Mouse (Mus musculus) liver, embryonic 12.5 days (tissue): Measurements from ENCODE around the gene Gm12117. TPM values are rescaled to one million over a fixed set of nuclear protein-coding genes. Genes with fewer than 3 reads are reported as not detected.

Experiments used
- ATAC-seq: fragments of 200-750 bp; cut with Nextera tagmentation; 2 replicates; pipeline ENCODE4 v1.8.0; 2017; ENCODE audit warnings: moderate number of reproducible peaks, mild to moderate bottlenecking, moderate library complexity
- H3K27ac ChIP-seq: fragments of 300-500 bp; sonication (generic); 2 replicates; pipeline ENCODE4 v1.5.1; 2016; ENCODE audit warnings: mild to moderate bottlenecking
- H3K27me3 ChIP-seq: fragments of 300-500 bp; sonication (generic); replicated peaks from 2 replicates; pipeline ENCODE4 v1.6.1; 2016; ENCODE audit warnings: mild to moderate bottlenecking, moderate library complexity
- H3K36me3 ChIP-seq: fragments of 300-500 bp; sonication (generic); 2 replicates; pipeline ENCODE4 v1.6.1; 2016; ENCODE audit warnings: mild to moderate bottlenecking, moderate library complexity
- H3K4me1 ChIP-seq: fragments of 300-500 bp; sonication (generic); 2 replicates; pipeline ENCODE4 v1.6.1; 2016
- H3K4me2 ChIP-seq: fragments of 300-500 bp; sonication (generic); 2 replicates; pipeline ENCODE4 v1.6.1; 2016; ENCODE audit warnings: mild to moderate bottlenecking, moderate library complexity
- H3K4me3 ChIP-seq: fragments of 300-500 bp; sonication (generic); 2 replicates; pipeline ENCODE4 v1.5.1; 2016; ENCODE audit warnings: mild to moderate bottlenecking, moderate library complexity
- H3K9ac ChIP-seq: fragments of 300-500 bp; sonication (generic); 2 replicates; pipeline ENCODE4 v1.6.1; 2016; ENCODE audit warnings: mild to moderate bottlenecking, moderate library complexity
- H3K9me3 ChIP-seq: fragments of 300-500 bp; sonication (generic); replicated peaks from 2 replicates; pipeline ENCODE4 v1.6.1; 2016; ENCODE audit warnings: mild to moderate bottlenecking, moderate library complexity
- WGBS: fragments of 180-500 bp; shearing (Covaris S2); methylation state at CpG from one replicate; pipeline ENCODE4 v1.1.7; 2016; ENCODE audit not compliant: insufficient replicate concordance; 5-methylcytosine and 5-hydroxymethylcytosine counted together
- polyA plus RNA-seq: library from polyadenylated mRNA; unstranded; fragments of >200 nt; fragmentation: Nextera tagmentation; extraction: Ambion mirVana; gene quantifications from 2 replicates; pipeline ENCODE4 v1.2.1, GENCODE M21; 2016

Gene Gm12117
- polyA plus RNA-seq, result not detected in 2 replicates

DNA sequence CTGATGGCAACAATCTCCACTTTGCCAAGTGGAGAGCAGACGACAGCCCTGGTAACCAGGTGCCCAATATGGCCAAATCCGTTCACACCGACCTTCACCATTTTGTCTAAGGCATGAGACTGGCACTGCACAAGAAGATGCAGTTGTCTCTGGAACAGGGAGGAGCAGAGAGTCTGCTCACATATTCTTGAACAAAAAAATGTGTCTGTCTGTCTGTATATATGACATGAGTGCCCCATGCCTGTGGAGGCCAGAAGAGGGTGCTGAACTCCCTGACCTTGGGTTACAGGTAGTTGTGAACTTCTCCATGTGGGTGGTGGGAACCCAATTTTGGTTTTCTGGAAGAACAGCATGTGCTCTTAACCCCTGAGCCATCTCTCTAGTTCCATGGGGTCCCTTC, at the start of gene Gm12117:
TSS of gene Gm12117 (minus strand) at position 101 of the 400 bp plus-strand sequence.
- Histone ChIP-seq H3K9me3 (no peaks in the 10 kb centered on the region), H3K9ac (no peak within 1 kb of the TSS), H3K4me2 (no peak within 1 kb of the TSS), H3K27ac (no peak within 1 kb of the TSS), H3K4me3 (no peak within 1 kb of the TSS), H3K36me3 (no peaks in the 10 kb centered on the region), H3K27me3 (no peaks in the 10 kb centered on the region), H3K4me1 (no peaks in the 10 kb centered on the region)
- WGBS, result 85% methylated on average over 3 of the region's 3 CpGs
- no peak for ATAC-seq

DNA sequence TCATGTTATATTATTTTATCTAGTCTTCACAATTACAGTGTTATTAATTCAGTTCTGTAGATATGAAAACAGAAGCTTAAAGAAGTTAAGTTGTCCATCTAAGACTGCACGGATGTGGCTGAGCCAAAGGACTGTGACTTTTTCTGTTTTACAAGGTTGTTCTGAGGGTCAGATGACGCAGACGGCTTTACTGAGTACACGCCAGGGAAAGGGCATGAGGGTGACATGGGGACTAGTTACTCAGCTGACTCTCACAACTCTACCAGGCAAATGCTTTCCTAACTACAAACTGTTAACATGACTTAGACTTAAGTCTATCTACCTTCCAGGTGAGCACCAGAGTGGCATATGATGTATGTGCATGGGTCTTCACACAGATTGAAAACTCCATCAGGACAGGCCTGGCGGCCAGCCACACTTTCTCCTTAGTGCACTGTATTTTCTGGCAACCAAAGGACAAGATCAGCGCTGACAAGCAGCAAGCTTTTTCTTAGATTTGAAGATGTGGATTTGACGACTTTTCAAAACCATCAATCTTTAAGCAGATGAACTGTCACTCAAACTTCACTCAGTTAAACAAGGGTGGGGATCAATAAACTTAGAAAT, 42.6 kb upstream of the Gm12117 start:
- Histone ChIP-seq H3K27ac (no peak overlapping the region), H3K9me3 (no peaks in the 10 kb centered on the region), H3K9ac (no peak overlapping the region), H3K4me1 (no peaks in the 10 kb centered on the region), H3K27me3 (no peaks in the 10 kb centered on the region), H3K4me3 (no peak overlapping the region), H3K4me2 (no peak overlapping the region), H3K36me3 (no peaks in the 10 kb centered on the region)
- no peak for ATAC-seq
- WGBS, result 76% methylated on average over 7 of the region's 7 CpGs

DNA sequence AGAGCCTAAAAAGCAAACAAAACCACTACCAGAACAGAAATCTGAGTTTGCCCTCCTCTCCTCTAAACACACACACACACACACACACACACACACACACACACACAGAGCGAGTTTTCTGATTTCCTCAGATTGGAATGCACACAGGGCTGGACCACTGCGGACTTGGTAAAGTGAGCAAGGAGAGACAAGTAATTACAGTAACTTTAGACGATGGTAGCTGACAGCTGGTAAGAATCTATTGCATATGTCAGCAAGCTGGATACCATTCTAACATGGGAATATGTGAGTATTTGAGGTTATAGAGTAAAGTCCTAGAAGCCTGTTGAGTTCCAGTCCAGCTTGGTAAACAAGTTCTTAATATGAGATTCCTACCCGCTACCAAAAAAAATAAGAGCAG, 33.0 kb upstream of the Gm12117 start:
- Histone ChIP-seq H3K9ac (no peak overlapping the region), H3K9me3 (no peaks in the 10 kb centered on the region), H3K36me3 (no peaks in the 10 kb centered on the region), H3K27ac (no peak overlapping the region), H3K4me1 (no peaks in the 10 kb centered on the region), H3K4me3 (no peak overlapping the region), H3K4me2 (no peak overlapping the region), H3K27me3 (no peaks in the 10 kb centered on the region)
- no peak for ATAC-seq
- WGBS, result 64% methylated on average over 4 of the region's 4 CpGs

DNA sequence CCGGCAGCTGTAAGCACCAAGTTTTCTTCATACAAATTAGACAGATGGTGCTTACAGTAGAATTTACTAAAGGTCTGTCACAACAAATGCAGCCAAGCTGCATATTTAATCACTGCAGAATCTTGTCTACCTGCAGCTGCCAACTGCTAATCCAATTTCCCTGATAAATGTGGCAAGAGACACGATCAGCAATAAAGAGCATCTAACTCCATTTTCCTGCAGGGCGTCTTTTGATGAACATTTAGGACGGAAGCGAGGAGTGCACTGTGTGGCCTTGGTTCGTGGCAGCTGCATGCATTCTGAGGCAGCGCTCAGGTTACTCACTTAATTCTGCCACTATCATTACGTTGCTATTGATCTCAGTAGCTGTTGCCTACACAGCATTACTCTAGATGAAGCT, 24.3 kb upstream of the Gm12117 start:
- ATAC-seq, result no peak
- Histone ChIP-seq H3K4me1 (no peaks in the 10 kb centered on the region), H3K27ac (no peak overlapping the region), H3K4me2 (no peak overlapping the region), H3K9ac (no peak overlapping the region), H3K4me3 (no peak overlapping the region), H3K36me3 (no peaks in the 10 kb centered on the region), H3K27me3 (no peaks in the 10 kb centered on the region), H3K9me3 (no peaks in the 10 kb centered on the region)
- WGBS, result 72% methylated on average over 8 of the region's 8 CpGs

DNA sequence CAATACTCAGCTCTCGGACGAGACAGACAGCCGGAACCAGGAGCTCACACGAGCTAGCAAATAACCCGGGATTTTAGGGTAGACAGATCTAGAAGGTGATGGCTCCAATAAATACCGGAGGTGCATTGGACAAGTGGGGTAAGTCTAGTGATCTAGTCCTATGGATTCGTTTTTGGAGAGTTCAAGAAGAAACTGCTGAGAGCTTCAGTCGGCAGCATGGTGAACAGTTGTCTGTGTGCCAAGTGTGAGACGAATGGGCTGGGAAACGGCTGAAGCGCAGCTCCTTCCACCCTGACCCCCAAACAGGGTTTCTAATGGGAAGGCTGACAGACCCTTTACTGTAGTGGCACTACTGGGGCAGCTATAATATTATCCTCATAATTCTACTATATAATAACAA, 22.8 kb upstream of the Gm12117 start:
- Histone ChIP-seq H3K9me3 (no peaks in the 10 kb centered on the region), H3K36me3 (no peaks in the 10 kb centered on the region), H3K9ac (no peak overlapping the region), H3K4me3 (no peak overlapping the region), H3K4me1 (no peaks in the 10 kb centered on the region), H3K27me3 (no peaks in the 10 kb centered on the region), H3K4me2 (no peak overlapping the region), H3K27ac (no peak overlapping the region)
- WGBS, result 76% methylated on average over 11 of the region's 11 CpGs
- ATAC-seq, result no peak

DNA sequence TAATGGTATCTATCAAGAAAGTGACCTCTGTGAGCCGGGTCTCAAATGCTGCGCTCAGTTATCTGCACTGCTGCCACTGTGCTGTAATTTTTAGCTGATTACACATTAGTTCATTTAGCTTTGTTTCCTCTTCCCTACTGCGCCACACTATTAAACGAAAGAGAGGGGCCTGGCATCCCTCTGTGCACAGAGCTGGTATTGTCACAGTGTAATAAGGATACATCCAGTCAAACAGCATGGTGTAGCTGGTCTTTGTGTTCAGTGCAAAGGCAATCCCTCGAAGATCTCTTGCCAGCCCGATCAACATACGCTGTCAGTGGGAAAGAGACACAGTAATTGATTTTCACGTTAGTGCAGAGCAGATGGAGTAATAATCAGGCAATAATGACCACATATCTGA, 20.6 kb upstream of the Gm12117 start:
- WGBS, result 76% methylated on average over 8 of the region's 8 CpGs
- Histone ChIP-seq H3K27me3 (no peaks in the 10 kb centered on the region), H3K9me3 (no peaks in the 10 kb centered on the region), H3K4me2 (no peak overlapping the region), H3K4me3 (no peak overlapping the region), H3K9ac (no peak overlapping the region), H3K27ac (no peak overlapping the region), H3K4me1 (no peaks in the 10 kb centered on the region), H3K36me3 (no peaks in the 10 kb centered on the region)
- no peak for ATAC-seq

DNA sequence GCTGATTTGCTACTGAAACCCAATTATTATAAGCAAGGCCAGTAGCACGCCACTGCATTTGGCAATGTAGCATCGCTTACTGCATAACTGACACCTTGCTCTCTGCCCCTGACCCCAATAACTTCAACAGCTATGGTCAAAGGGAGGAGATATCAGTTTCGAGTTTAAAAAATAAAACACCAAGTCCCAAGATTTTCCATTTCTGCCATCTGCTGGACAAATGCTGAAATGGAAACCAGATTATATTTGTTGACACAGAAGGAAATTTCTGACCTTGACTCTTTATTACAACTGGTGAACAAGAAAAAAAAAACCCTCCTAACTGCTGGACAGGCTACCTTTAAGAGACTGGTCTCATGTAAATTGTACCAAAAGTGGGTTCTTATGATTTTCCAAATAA, 18.9 kb upstream of the Gm12117 start:
- H3K4me2 ChIP-seq, result no peak overlapping the region
- no peak overlapping the region for H3K4me3 ChIP-seq
- H3K9me3 ChIP-seq, result no peaks in the 10 kb centered on the region
- 47% methylated on average over 3 of the region's 3 CpGs for WGBS
- H3K27ac ChIP-seq, result no peak overlapping the region
- H3K27me3 ChIP-seq, result no peaks in the 10 kb centered on the region
- no peaks in the 10 kb centered on the region for H3K36me3 ChIP-seq
- H3K9ac ChIP-seq, result no peak overlapping the region
- ATAC-seq, result no peak
- H3K4me1 ChIP-seq, result no peaks in the 10 kb centered on the region

DNA sequence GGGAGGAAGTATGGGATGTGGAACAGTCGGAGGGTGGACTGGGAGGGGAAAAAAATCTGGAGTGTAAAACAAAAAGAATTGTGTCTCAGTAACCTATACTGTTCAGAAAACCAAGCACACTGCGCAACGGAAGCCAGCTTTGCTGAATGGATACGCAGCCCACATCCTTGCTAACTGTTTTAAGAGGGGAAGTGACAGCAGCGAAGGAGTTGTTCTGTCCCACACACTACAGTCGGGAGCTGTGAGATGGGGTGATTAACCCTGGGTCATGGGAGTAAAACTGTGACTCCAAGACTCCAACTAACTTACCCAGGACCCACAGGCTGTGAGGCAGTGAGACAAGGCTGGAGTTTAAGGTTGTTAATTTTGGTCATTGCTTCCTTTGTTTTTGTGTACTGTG, 17.5 kb upstream of the Gm12117 start:
- no peak for ATAC-seq
- Histone ChIP-seq H3K4me2 (no peak overlapping the region), H3K9me3 (no peaks in the 10 kb centered on the region), H3K4me1 (no peaks in the 10 kb centered on the region), H3K4me3 (no peak overlapping the region), H3K36me3 (no peaks in the 10 kb centered on the region), H3K27ac (no peak overlapping the region), H3K9ac (no peak overlapping the region), H3K27me3 (no peaks in the 10 kb centered on the region)
- WGBS, result 55% methylated on average over 6 of the region's 6 CpGs

DNA sequence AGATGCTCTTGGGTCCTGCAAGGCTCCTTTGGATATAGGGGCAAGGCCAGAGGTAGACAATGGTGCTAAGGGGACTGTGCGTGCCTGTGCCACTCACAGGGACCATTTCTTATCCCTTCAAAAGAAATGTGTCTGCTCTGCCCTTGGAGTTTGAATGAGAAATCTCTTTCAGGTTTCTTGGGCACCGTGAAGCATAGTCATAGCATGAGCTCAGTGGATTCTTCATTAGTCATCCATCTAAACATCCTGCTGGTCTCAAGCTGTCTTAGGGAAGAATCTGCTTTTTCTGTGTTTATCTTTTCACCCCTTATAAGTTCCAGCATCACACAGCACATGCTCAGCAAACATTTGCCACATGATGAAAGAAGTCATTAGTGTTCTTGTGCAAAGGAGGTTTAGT, 2.0 kb upstream of the Gm12117 start:
- Histone ChIP-seq H3K27ac (no peak overlapping the region), H3K4me3 (no peak overlapping the region), H3K9ac (no peak overlapping the region), H3K36me3 (no peaks in the 10 kb centered on the region), H3K4me1 (no peaks in the 10 kb centered on the region), H3K4me2 (no peak overlapping the region), H3K27me3 (no peaks in the 10 kb centered on the region), H3K9me3 (no peaks in the 10 kb centered on the region)
- ATAC-seq, result no peak
- 60% methylated on average over 2 of the region's 2 CpGs for WGBS

DNA sequence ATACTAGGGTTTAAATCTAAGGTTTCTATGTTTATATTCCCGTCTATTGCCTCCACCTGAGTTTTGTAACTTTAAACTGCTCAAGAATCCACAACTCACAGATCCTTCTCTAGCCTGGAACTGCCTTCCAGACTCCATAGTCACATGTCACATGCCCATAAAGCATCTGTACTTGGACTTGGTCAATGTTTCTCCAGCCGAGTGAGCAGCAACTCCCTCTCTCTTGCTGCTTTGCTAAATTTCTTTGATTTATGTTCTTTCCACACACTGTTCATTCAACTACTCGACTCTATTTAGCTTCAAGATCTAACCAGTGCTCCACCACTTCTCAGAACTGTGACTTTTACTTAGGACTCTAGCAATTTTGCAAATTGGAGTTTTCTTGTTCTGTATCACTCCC, 1.7 kb downstream of the Gm12117 start:
- Histone ChIP-seq H3K27ac (no peak overlapping the region), H3K27me3 (no peaks in the 10 kb centered on the region), H3K9ac (no peak overlapping the region), H3K4me1 (no peaks in the 10 kb centered on the region), H3K36me3 (no peaks in the 10 kb centered on the region), H3K4me2 (no peak overlapping the region), H3K9me3 (no peaks in the 10 kb centered on the region), H3K4me3 (no peak overlapping the region)
- no peak for ATAC-seq
- WGBS, result 60% methylated on average over 3 of the region's 3 CpGs

DNA sequence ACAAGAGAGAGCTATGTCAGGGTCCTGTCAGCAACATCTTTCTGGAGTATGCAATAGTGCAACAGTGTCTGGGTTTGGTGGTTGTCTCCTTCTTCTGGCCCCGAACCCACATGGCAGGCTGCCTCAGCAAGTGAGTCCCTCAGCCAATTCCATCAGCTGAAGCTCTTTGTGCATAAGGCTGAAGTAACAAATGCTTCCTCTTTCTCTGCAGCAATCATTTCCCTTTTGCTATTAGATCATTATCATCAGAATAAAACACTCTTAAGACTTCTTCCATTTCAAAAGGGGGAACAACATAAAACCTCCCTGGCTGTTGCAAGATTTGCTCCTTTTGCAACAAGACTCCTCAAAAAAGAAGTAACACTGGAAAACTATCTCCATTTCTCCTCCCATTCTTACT, 2.2 kb downstream of the Gm12117 start:
- Histone ChIP-seq H3K9me3 (no peaks in the 10 kb centered on the region), H3K27ac (no peak overlapping the region), H3K4me2 (no peak overlapping the region), H3K4me1 (no peaks in the 10 kb centered on the region), H3K9ac (no peak overlapping the region), H3K4me3 (no peak overlapping the region), H3K27me3 (no peaks in the 10 kb centered on the region), H3K36me3 (no peaks in the 10 kb centered on the region)
- WGBS, result 50% methylated on average over 1 of the region's 1 CpGs
- no peak for ATAC-seq

DNA sequence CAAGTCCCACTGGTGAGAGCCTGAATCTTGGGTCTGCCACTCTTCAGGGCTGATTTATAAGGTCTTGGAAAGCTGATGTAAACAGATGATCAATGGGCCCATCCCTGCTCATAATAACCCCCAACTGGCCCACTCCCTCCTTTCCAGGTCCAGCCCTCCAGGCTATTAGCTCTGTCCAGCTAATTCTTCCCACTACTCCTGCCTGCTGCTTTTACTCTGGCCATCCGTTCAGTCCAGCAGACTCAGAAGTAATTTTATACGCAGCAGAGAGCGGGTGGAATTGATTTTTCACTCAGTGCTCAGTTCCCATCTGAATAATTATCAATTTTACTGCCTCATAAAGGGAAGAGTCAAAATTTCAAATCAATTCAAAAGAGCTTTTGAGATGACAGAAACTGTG, 36.2 kb downstream of the Gm12117 start:
- ATAC-seq, result no peak
- WGBS, result 83% methylated on average over 3 of the region's 3 CpGs
- Histone ChIP-seq H3K9ac (no peak overlapping the region), H3K4me1 (no peaks in the 10 kb centered on the region), H3K36me3 (no peaks in the 10 kb centered on the region), H3K27ac (no peak overlapping the region), H3K4me2 (no peak overlapping the region), H3K9me3 (no peaks in the 10 kb centered on the region), H3K27me3 (no peaks in the 10 kb centered on the region), H3K4me3 (no peak overlapping the region)

DNA sequence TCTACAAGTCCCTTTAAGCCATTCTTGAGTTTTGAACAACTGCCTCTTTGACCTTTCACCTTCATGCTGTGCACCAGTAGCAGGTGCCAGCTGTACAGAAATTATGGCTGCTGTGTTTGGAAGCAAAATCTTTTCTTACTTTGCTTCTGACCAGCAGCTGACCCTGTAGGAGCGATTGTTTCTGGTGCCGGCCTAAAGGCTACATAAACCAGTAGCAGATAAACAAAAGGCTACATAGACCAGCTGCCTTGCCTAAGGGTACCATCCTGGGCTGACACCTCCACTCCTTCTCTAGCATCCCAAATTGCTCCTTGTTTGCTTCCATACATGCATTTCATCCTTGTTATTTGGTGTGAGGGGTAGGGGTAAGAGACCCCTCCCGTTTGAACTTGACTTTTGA, 42.4 kb downstream of the Gm12117 start:
- no peaks in the 10 kb centered on the region for H3K4me1 ChIP-seq
- WGBS, result 62% methylated on average over 3 of the region's 3 CpGs
- no peaks in the 10 kb centered on the region for H3K27me3 ChIP-seq
- no peak overlapping the region for H3K4me3 ChIP-seq
- no peak overlapping the region for H3K27ac ChIP-seq
- no peaks in the 10 kb centered on the region for H3K36me3 ChIP-seq
- H3K9ac ChIP-seq, result no peak overlapping the region
- H3K9me3 ChIP-seq, result no peaks in the 10 kb centered on the region
- ATAC-seq, result no peak
- no peak overlapping the region for H3K4me2 ChIP-seq
